Mouse (Mus musculus) kidney, adult 18-20 months (tissue): Measurements from ENCODE around the gene Smap1.
"Not testable (repeated sequence)": the region's sequence is repeated elsewhere in the genome, so short reads cannot be mapped to it uniquely, and the experiment has no call there.

Experiments
- DNase-seq: peaks from one replicate; pipeline ENCODE4 v3.0.0; 2021

Smap1 gene

GRCm38 (mm10) chr1:23921711-23922529 is at the start of gene Smap1:
TSS of gene Smap1 (minus strand) at chr1:23922317.
- peak; percentile 82 for DNase-seq

GRCm38 (mm10) chr1:23971159-23971558 is 49.0 kb upstream of the Smap1 start:
- DNase-seq, result not testable (repeated sequence)

- no peak for DNase-seq
Measured at GRCm38 (mm10) chr1:23968027-23968725, 46.1 kb upstream of the Smap1 start.

GRCm38 (mm10) chr1:23966226-23966625 is 44.1 kb upstream of the Smap1 start:
- DNase-seq, result no peak

- DNase-seq, result no peak
Measured at GRCm38 (mm10) chr1:23959415-23959732, 37.3 kb upstream of the Smap1 start.

- no peak for DNase-seq
Measured at GRCm38 (mm10) chr1:23958668-23959414, 36.7 kb upstream of the Smap1 start.

GRCm38 (mm10) chr1:23958101-23958500 is 36.0 kb upstream of the Smap1 start:
- no peak for DNase-seq

- DNase-seq, result no peak
Measured at GRCm38 (mm10) chr1:23955539-23955938, 33.4 kb upstream of the Smap1 start.

- DNase-seq, result peak; percentile 60
Measured at GRCm38 (mm10) chr1:23953921-23954320, 31.8 kb upstream of the Smap1 start.

GRCm38 (mm10) chr1:23948778-23949699 is 26.9 kb upstream of the Smap1 start:
- no peak for DNase-seq

- no peak for DNase-seq
Measured at GRCm38 (mm10) chr1:23948290-23948689, 26.2 kb upstream of the Smap1 start.

GRCm38 (mm10) chr1:23944076-23944475 is 22.0 kb upstream of the Smap1 start:
- DNase-seq, result no peak

- DNase-seq, result no peak
Measured at GRCm38 (mm10) chr1:23943146-23943940, 21.2 kb upstream of the Smap1 start.

GRCm38 (mm10) chr1:23935408-23935762 is 13.3 kb upstream of the Smap1 start:
- no peak for DNase-seq

- no peak for DNase-seq
Measured at GRCm38 (mm10) chr1:23934669-23935407, 12.7 kb upstream of the Smap1 start.

GRCm38 (mm10) chr1:23929410-23929809 is 7.3 kb upstream of the Smap1 start:
- DNase-seq, result no peak

GRCm38 (mm10) chr1:23928371-23928770 is 6.3 kb upstream of the Smap1 start:
- DNase-seq, result no peak

- DNase-seq, result no peak
Measured at GRCm38 (mm10) chr1:23923779-23924708, 1.9 kb upstream of the Smap1 start.

- DNase-seq, result no peak
Measured at GRCm38 (mm10) chr1:23922530-23922884, 390 bp upstream of the Smap1 start.

GRCm38 (mm10) chr1:23920275-23920674 is 1.8 kb downstream of the Smap1 start:
- DNase-seq, result peak; percentile 18
